Mouse (Mus musculus): ENCODE data around the gene Zfp710. TPM values are rescaled to one million over a fixed set of nuclear protein-coding genes. Genes with fewer than 3 reads are reported as not detected.

Gene Zfp710
- polyA plus RNA-seq, 1 experiment from 2014 or later = 10.3 TPM

- H3K4me3 ChIP-seq (ENCODE audit: low read depth, low read length) = no peak overlapping the region
- peaks cover 13% of the 10 kb centered on the region; the same call in 1 of the 2 replicates for H3K4me1 ChIP-seq (replicated peaks; ENCODE audit: control insufficient read depth, insufficient read depth)
- peak; percentile 64 for DNase-seq (ENCODE audit: low spot score)
- 16% methylated on average over 14 of the region's 14 CpGs for WGBS
- TF ChIP-seq EP300 (optimal IDR thresholded peaks at IDR 0.05) = no peak
- TF ChIP-seq CTCF (IDR thresholded peaks at IDR 0.05; ENCODE audit: low read depth) = peak; percentile 30; the same call in 1 of the 2 replicates
- no peaks in the 10 kb centered on the region for H3K27me3 ChIP-seq (ENCODE audit: control insufficient read depth, insufficient read depth, low read length)
- no peaks in the 10 kb centered on the region for H3K9me3 ChIP-seq (ENCODE audit: control insufficient read depth, low read length)
- no peak overlapping the region for H3K9ac ChIP-seq (ENCODE audit: low read length)
- H3K4me2 ChIP-seq (replicated peaks; ENCODE audit: low read depth) = no peak overlapping the region
- peak overlapping the region; percentile 81 for H3K27ac ChIP-seq (replicated peaks)
- peak; percentile 41; the same call in 1 of the 2 replicates for ATAC-seq (ENCODE audit: low FRiP score, low TSS enrichment)
- peaks cover 10% of the 10 kb centered on the region for H3K36me3 ChIP-seq (ENCODE audit: control insufficient read depth, insufficient read depth, low read length)
These were observed 54.2 kb downstream of the Zfp710 start for GRCm38 (mm10) chr7:80078792-80079301.

- H3K4me2 ChIP-seq (replicated peaks; ENCODE audit: low read depth) = no peak overlapping the region
- no peak overlapping the region for H3K27ac ChIP-seq (replicated peaks)
- peaks cover 19% of the 10 kb centered on the region for H3K36me3 ChIP-seq (ENCODE audit: control insufficient read depth, insufficient read depth, low read length)
- DNase-seq (ENCODE audit: low spot score) (no peak), ATAC-seq (ENCODE audit: low FRiP score, low TSS enrichment) (no peak)
- H3K27me3 ChIP-seq (ENCODE audit: control insufficient read depth, insufficient read depth, low read length) = no peaks in the 10 kb centered on the region
- TF ChIP-seq EP300 (optimal IDR thresholded peaks at IDR 0.05) (no peak), CTCF (IDR thresholded peaks at IDR 0.05; ENCODE audit: low read depth) (no peak)
- H3K9me3 ChIP-seq (ENCODE audit: control insufficient read depth, low read length) = no peaks in the 10 kb centered on the region
- H3K9ac ChIP-seq (ENCODE audit: low read length) = no peak overlapping the region
- 88% methylated on average over 42 of the region's 42 CpGs for WGBS
- H3K4me1 ChIP-seq (replicated peaks; ENCODE audit: control insufficient read depth, insufficient read depth) = peaks cover 6% of the 10 kb centered on the region; the same call in 1 of the 2 replicates
- H3K4me3 ChIP-seq (ENCODE audit: low read depth, low read length) = no peak overlapping the region
These were observed 57.3 kb downstream of the Zfp710 start for GRCm38 (mm10) chr7:80081586-80082554.

GRCm38 (mm10) chr7:80084484-80084931 lies 59.9 kb downstream of the Zfp710 start:
- H3K27ac ChIP-seq (replicated peaks) = no peak overlapping the region
- no peak overlapping the region for H3K4me2 ChIP-seq (replicated peaks; ENCODE audit: low read depth)
- ATAC-seq (ENCODE audit: low FRiP score, low TSS enrichment) (peak; percentile 24; the same call in 1 of the 2 replicates), DNase-seq (ENCODE audit: low spot score) (peak; percentile 74)
- no peaks in the 10 kb centered on the region for H3K4me1 ChIP-seq (replicated peaks; ENCODE audit: control insufficient read depth, insufficient read depth)
- no peaks in the 10 kb centered on the region for H3K9me3 ChIP-seq (ENCODE audit: control insufficient read depth, low read length)
- TF ChIP-seq EP300 (optimal IDR thresholded peaks at IDR 0.05) (no peak), CTCF (IDR thresholded peaks at IDR 0.05; ENCODE audit: low read depth) (peak; percentile 85)
- WGBS = 54% methylated on average over 7 of the region's 7 CpGs
- H3K27me3 ChIP-seq (ENCODE audit: control insufficient read depth, insufficient read depth, low read length) = no peaks in the 10 kb centered on the region
- H3K4me3 ChIP-seq (ENCODE audit: low read depth, low read length) = no peak overlapping the region
- H3K36me3 ChIP-seq (ENCODE audit: control insufficient read depth, insufficient read depth, low read length) = peaks cover 19% of the 10 kb centered on the region
- no peak overlapping the region for H3K9ac ChIP-seq (ENCODE audit: low read length)

GRCm38 (mm10) chr7:80085970-80086715 lies 61.5 kb downstream of the Zfp710 start:
- no peaks in the 10 kb centered on the region for H3K9me3 ChIP-seq (ENCODE audit: control insufficient read depth, low read length)
- no peak overlapping the region for H3K27ac ChIP-seq (replicated peaks)
- DNase-seq (ENCODE audit: low spot score) (peak; percentile 41), ATAC-seq (ENCODE audit: low FRiP score, low TSS enrichment) (no peak)
- no peak overlapping the region for H3K4me3 ChIP-seq (ENCODE audit: low read depth, low read length)
- 86% methylated on average over 33 of the region's 33 CpGs for WGBS
- TF ChIP-seq CTCF (IDR thresholded peaks at IDR 0.05; ENCODE audit: low read depth) (no peak), EP300 (optimal IDR thresholded peaks at IDR 0.05) (no peak)
- H3K36me3 ChIP-seq (ENCODE audit: control insufficient read depth, insufficient read depth, low read length) = peaks cover 25% of the 10 kb centered on the region
- no peaks in the 10 kb centered on the region for H3K27me3 ChIP-seq (ENCODE audit: control insufficient read depth, insufficient read depth, low read length)
- H3K9ac ChIP-seq (ENCODE audit: low read length) = no peak overlapping the region
- no peak overlapping the region for H3K4me2 ChIP-seq (replicated peaks; ENCODE audit: low read depth)
- no peaks in the 10 kb centered on the region for H3K4me1 ChIP-seq (replicated peaks; ENCODE audit: control insufficient read depth, insufficient read depth)

GRCm38 (mm10) chr7:80088191-80088590 lies 63.6 kb downstream of the Zfp710 start:
- H3K4me1 ChIP-seq (replicated peaks; ENCODE audit: control insufficient read depth, insufficient read depth) = peaks cover 4% of the 10 kb centered on the region; the same call in 1 of the 2 replicates
- no peaks in the 10 kb centered on the region for H3K27me3 ChIP-seq (ENCODE audit: control insufficient read depth, insufficient read depth, low read length)
- H3K4me2 ChIP-seq (replicated peaks; ENCODE audit: low read depth) = no peak overlapping the region
- WGBS = 50% methylated on average over 9 of the region's 9 CpGs
- no peaks in the 10 kb centered on the region for H3K9me3 ChIP-seq (ENCODE audit: control insufficient read depth, low read length)
- TF ChIP-seq CTCF (IDR thresholded peaks at IDR 0.05; ENCODE audit: low read depth) (no peak), EP300 (optimal IDR thresholded peaks at IDR 0.05) (no peak)
- DNase-seq (ENCODE audit: low spot score) (peak; percentile 48), ATAC-seq (ENCODE audit: low FRiP score, low TSS enrichment) (peak; percentile 28)
- H3K27ac ChIP-seq (replicated peaks) = no peak overlapping the region
- H3K9ac ChIP-seq (ENCODE audit: low read length) = no peak overlapping the region
- H3K36me3 ChIP-seq (ENCODE audit: control insufficient read depth, insufficient read depth, low read length) = peaks cover 16% of the 10 kb centered on the region
- H3K4me3 ChIP-seq (ENCODE audit: low read depth, low read length) = no peak overlapping the region
